Mouse (Mus musculus) limb, embryonic 15.5 days (tissue): ENCODE data around the gene Xpo1. TPM values are rescaled to one million over a fixed set of nuclear protein-coding genes. Genes with fewer than 3 reads are reported as not detected.

Source experiments
- ATAC-seq: fragments of 200-750 bp; cut with Nextera tagmentation; 2 replicates; pipeline ENCODE4 v1.8.0; 2017; ENCODE audit warnings: low read depth, moderate TSS enrichment; ENCODE audit not compliant: insufficient number of reproducible peaks, low FRiP score, low TSS enrichment
- H3K27ac ChIP-seq: fragments of 300-500 bp; sonication (generic); 2 replicates; pipeline ENCODE4 v1.5.1; 2015; ENCODE audit warnings: moderate library complexity, mild to moderate bottlenecking, inconsistent platforms
- H3K27me3 ChIP-seq: fragments of 300-500 bp; sonication (generic); 2 replicates; pipeline ENCODE4 v1.6.1; 2015; ENCODE audit warnings: inconsistent platforms
- H3K36me3 ChIP-seq: fragments of 300-500 bp; sonication (generic); 2 replicates; pipeline ENCODE4 v1.6.1; 2015; ENCODE audit warnings: inconsistent platforms
- H3K4me1 ChIP-seq: fragments of 300-500 bp; sonication (generic); 2 replicates; pipeline ENCODE4 v1.6.1; 2015; ENCODE audit warnings: inconsistent platforms
- H3K4me2 ChIP-seq: fragments of 300-500 bp; sonication (generic); 2 replicates; pipeline ENCODE4 v1.6.1; 2015; ENCODE audit warnings: mild to moderate bottlenecking, inconsistent platforms
- H3K4me3 ChIP-seq: fragments of 300-500 bp; sonication (generic); 2 replicates; pipeline ENCODE4 v1.5.1; 2015; ENCODE audit warnings: mild to moderate bottlenecking, inconsistent platforms
- H3K9ac ChIP-seq: fragments of 300-500 bp; sonication (generic); 2 replicates; pipeline ENCODE4 v1.6.1; 2015; ENCODE audit warnings: inconsistent platforms
- H3K9me3 ChIP-seq: fragments of 300-500 bp; sonication (generic); 2 replicates; pipeline ENCODE4 v1.6.1; 2016; ENCODE audit warnings: inconsistent platforms
- WGBS: fragments of 180-500 bp; shearing (Covaris S2); methylation state at CpG from one replicate; pipeline ENCODE4 v1.1.7; 2015; 5-methylcytosine and 5-hydroxymethylcytosine counted together
- polyA plus RNA-seq: library from polyadenylated mRNA; unstranded; fragments of >200 nt; fragmentation: Nextera tagmentation; extraction: Ambion mirVana; gene quantifications from 2 replicates; pipeline ENCODE4 v1.2.1, GENCODE M21; 2015

Gene Xpo1
- 70.7 and 78.0 TPM in 2 replicates for polyA plus RNA-seq

DNA sequence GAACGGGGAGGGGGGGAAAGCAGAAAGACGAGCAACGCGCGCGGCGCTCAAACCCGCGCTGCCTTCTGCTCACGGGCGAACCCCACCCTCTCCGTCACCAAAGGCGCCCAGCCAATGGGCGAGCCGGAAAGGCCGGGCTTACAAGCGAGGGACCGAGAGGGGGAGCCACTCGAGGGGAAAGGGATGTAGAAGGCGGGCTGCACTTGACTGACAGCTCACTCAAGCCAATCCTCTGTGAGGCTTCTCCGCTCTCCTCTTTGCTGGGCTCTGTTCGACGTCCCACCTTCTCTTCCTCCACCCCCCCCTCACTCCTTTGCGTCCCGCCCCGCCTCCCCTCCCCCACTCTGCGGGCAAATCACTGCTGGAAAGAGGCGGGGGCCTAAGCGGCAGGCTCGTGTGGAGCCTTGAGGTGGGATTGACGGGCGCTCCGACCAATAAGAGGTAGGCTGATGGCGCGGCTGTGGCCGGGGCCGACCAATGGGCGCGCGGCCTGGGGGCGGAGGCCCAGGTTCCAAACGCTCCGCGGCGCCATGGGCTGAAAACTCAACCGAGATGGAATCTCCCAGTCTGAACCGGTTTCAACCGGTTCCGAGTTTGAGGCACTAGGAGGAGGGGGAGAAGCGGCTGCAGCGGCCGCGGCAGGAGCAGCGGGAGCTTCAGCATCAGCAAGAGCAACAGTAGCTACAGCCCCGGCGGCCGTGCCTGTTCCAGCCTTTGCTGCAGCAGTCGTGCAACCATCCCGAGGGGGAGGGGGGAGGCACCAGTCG is at the start of gene Xpo1:
Gene Xpo1, plus strand, starts transcription at position 615 of the 767 bp plus-strand sequence.
- H3K27ac ChIP-seq: peak within 1 kb of the TSS; percentile 100
- no peaks in the 10 kb centered on the region for H3K27me3 ChIP-seq
- under 1% methylated on average over 60 of the region's 60 CpGs for WGBS
- H3K9me3 ChIP-seq: no peaks in the 10 kb centered on the region
- peak; percentile 98 for ATAC-seq
- H3K4me3 ChIP-seq: peak within 1 kb of the TSS; percentile 94
- H3K36me3 ChIP-seq: no peaks in the 10 kb centered on the region
- peak within 1 kb of the TSS; percentile 100 for H3K9ac ChIP-seq
- H3K4me1 ChIP-seq: peaks cover 21% of the 10 kb centered on the region
- peak within 1 kb of the TSS; percentile 53 for H3K4me2 ChIP-seq

GRCm38 (mm10) chr11:23209717-23210116 is 46.1 kb upstream of the Xpo1 start:
- WGBS: 69% methylated on average over 7 of the region's 7 CpGs
- Histone ChIP-seq H3K36me3 (no peaks in the 10 kb centered on the region), H3K9me3 (no peaks in the 10 kb centered on the region), H3K27ac (no peak overlapping the region), H3K27me3 (no peaks in the 10 kb centered on the region), H3K4me1 (peaks cover 4% of the 10 kb centered on the region; the same call in 1 of the 2 replicates), H3K9ac (no peak overlapping the region), H3K4me3 (no peak overlapping the region), H3K4me2 (no peak overlapping the region)
- no peak for ATAC-seq

- H3K27ac ChIP-seq: peak overlapping the region; percentile 59
- H3K36me3 ChIP-seq: no peaks in the 10 kb centered on the region
- peaks cover 4% of the 10 kb centered on the region; the same call in 1 of the 2 replicates for H3K4me1 ChIP-seq
- no peaks in the 10 kb centered on the region for H3K9me3 ChIP-seq
- H3K4me3 ChIP-seq: peak overlapping the region; percentile 23
- no peak overlapping the region for H3K9ac ChIP-seq
- WGBS: 14% methylated on average over 16 of the region's 16 CpGs
- peak overlapping the region; percentile 41 for H3K4me2 ChIP-seq
- ATAC-seq: no peak
- H3K27me3 ChIP-seq: no peaks in the 10 kb centered on the region
Observed at GRCm38 (mm10) chr11:23210590-23211510, 45.0 kb upstream of the Xpo1 start.

GRCm38 (mm10) chr11:23217430-23217829 is 38.4 kb upstream of the Xpo1 start:
- H3K4me1 ChIP-seq: no peaks in the 10 kb centered on the region
- H3K36me3 ChIP-seq: no peaks in the 10 kb centered on the region
- no peak overlapping the region for H3K27ac ChIP-seq
- H3K9ac ChIP-seq: no peak overlapping the region
- H3K4me2 ChIP-seq: no peak overlapping the region
- H3K27me3 ChIP-seq: no peaks in the 10 kb centered on the region
- H3K9me3 ChIP-seq: no peaks in the 10 kb centered on the region
- WGBS: 87% methylated on average over 9 of the region's 9 CpGs
- no peak for ATAC-seq
- H3K4me3 ChIP-seq: no peak overlapping the region

GRCm38 (mm10) chr11:23236015-23236414 is 19.8 kb upstream of the Xpo1 start:
- no peak overlapping the region for H3K4me3 ChIP-seq
- no peak overlapping the region for H3K4me2 ChIP-seq
- H3K27me3 ChIP-seq: no peaks in the 10 kb centered on the region
- WGBS: 77% methylated on average over 4 of the region's 4 CpGs
- H3K9me3 ChIP-seq: no peaks in the 10 kb centered on the region
- no peaks in the 10 kb centered on the region for H3K36me3 ChIP-seq
- H3K9ac ChIP-seq: no peak overlapping the region
- H3K27ac ChIP-seq: no peak overlapping the region
- no peak for ATAC-seq
- H3K4me1 ChIP-seq: no peaks in the 10 kb centered on the region

DNA sequence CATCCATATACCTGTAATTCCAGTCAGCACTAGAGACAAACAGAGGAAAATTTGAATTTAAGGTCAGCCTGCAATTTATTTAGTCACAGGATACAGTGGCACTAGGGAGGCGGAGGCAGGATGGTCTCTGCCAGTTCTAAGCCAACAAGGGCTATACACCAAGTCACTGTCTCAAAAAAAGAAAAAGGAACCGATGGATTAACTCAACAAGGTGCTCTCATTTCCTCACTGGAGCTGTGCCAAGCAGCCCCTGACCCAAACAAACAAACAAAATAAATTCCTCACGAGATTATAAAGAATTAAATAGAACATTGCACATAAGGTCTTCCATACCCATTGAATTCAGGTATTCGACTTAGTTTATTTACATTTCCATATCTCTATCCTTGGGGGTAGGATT is 1.9 kb upstream of the Xpo1 start:
- H3K9me3 ChIP-seq: no peaks in the 10 kb centered on the region
- no peak overlapping the region for H3K4me3 ChIP-seq
- H3K27me3 ChIP-seq: no peaks in the 10 kb centered on the region
- H3K4me1 ChIP-seq: peaks cover 14% of the 10 kb centered on the region
- no peaks in the 10 kb centered on the region for H3K36me3 ChIP-seq
- 91% methylated on average over 4 of the region's 4 CpGs for WGBS
- H3K4me2 ChIP-seq: no peak overlapping the region
- no peak overlapping the region for H3K27ac ChIP-seq
- H3K9ac ChIP-seq: no peak overlapping the region
- no peak for ATAC-seq

DNA sequence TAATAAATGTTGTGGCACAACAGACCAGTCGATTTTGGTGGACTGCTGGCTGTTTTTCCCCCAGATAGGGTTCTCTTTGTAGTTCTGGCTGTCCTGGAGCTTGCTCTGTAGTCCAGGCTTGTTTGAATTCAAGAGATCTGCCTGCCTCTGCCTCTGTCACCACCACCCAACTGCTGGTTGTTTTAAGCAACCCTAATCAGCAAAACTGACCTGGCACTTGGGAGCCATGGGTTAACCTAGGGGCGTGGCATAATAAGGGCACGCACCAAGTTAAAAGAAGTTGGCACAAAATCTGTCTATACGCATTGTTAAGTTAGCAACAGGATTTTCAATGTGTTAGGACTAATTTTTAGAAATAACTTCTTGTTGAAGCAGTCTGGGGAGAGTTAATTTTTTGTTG is 1.3 kb upstream of the Xpo1 start:
- Histone ChIP-seq H3K4me1 (peaks cover 16% of the 10 kb centered on the region), H3K36me3 (no peaks in the 10 kb centered on the region), H3K27ac (peak overlapping the region; percentile 95), H3K27me3 (no peaks in the 10 kb centered on the region), H3K9ac (no peak overlapping the region), H3K9me3 (no peaks in the 10 kb centered on the region), H3K4me3 (peak overlapping the region; percentile 94), H3K4me2 (peak overlapping the region; percentile 53)
- no peak for ATAC-seq
- WGBS: 83% methylated on average over 4 of the region's 4 CpGs

- no peak for ATAC-seq
- Histone ChIP-seq H3K9ac (peak overlapping the region; percentile 73), H3K27me3 (no peaks in the 10 kb centered on the region), H3K9me3 (no peaks in the 10 kb centered on the region), H3K4me1 (peaks cover 16% of the 10 kb centered on the region), H3K4me3 (peak overlapping the region; percentile 94), H3K27ac (peak overlapping the region; percentile 95), H3K36me3 (no peaks in the 10 kb centered on the region), H3K4me2 (peak overlapping the region; percentile 53)
- WGBS: under 1% methylated on average over 24 of the region's 24 CpGs
Observed at GRCm38 (mm10) chr11:23255053-23255426, 801 bp upstream of the Xpo1 start.

GRCm38 (mm10) chr11:23256194-23256802 is 457 bp downstream of the Xpo1 start:
- Histone ChIP-seq H3K9me3 (no peaks in the 10 kb centered on the region), H3K27ac (peak overlapping the region; percentile 100), H3K36me3 (no peaks in the 10 kb centered on the region), H3K9ac (peak overlapping the region; percentile 100), H3K4me3 (peak overlapping the region; percentile 94), H3K27me3 (no peaks in the 10 kb centered on the region), H3K4me2 (peak overlapping the region; percentile 53), H3K4me1 (peaks cover 21% of the 10 kb centered on the region)
- ATAC-seq: peak; percentile 7; the same call in 1 of the 2 replicates
- under 1% methylated on average over 38 of the region's 51 CpGs for WGBS

DNA sequence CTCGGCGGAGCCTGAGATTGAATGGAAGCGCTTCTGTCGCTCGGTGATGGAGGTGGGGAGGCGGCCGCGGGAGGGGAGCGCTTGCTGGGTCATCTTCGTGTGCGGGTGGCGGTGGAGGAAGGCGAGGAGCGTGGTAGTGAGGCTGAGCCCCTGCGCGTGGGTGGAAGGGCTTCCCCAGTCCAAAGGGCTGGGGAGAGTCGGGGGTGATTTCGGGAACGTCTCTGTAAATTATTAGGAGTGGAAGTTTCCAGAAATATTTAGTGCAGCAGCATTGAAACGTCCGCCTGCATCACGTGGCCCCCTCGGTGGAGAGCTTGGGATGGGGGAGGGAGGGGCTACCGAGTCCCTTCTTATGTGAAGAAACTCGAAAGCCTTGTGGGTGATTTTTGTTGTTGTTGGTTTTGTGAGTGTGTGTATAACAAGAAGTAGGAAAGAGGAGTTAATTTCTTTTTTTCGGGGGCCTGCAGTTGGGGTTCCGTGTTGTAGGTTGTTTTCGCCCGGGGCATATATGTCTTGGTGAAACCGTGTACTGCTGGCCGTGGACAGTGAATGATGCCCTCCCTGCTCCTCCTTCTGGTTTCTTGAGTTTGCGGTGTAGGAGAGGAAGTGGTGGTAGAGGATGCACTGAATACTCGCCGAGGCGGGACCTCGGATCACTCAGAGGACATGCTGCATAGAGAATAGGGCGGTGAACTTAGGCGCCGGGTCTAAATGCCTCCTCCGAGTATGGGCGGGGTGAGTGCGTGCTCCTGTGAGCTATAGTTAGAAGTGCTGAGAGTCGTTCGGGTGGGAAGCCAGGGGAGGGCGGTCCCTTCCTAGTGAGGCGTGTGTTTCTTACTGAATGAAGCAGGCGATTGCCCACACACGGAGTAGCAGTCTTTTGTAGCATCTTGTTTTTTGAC is 1.2 kb downstream of the Xpo1 start:
- under 1% methylated on average over 48 of the region's 48 CpGs for WGBS
- no peak for ATAC-seq
- no peaks in the 10 kb centered on the region for H3K9me3 ChIP-seq
- H3K27me3 ChIP-seq: no peaks in the 10 kb centered on the region
- H3K4me2 ChIP-seq: peak overlapping the region; percentile 53
- H3K4me3 ChIP-seq: peak overlapping the region; percentile 94
- H3K9ac ChIP-seq: peak overlapping the region; percentile 100
- peaks cover 21% of the 10 kb centered on the region for H3K4me1 ChIP-seq
- H3K27ac ChIP-seq: peak overlapping the region; percentile 100
- no peaks in the 10 kb centered on the region for H3K36me3 ChIP-seq

- H3K27ac ChIP-seq: no peak overlapping the region
- ATAC-seq: no peak
- H3K4me1 ChIP-seq: peaks cover 21% of the 10 kb centered on the region
- peaks cover 17% of the 10 kb centered on the region for H3K36me3 ChIP-seq
- H3K9me3 ChIP-seq: no peaks in the 10 kb centered on the region
- no peak overlapping the region for H3K9ac ChIP-seq
- no peak overlapping the region for H3K4me3 ChIP-seq
- 93% methylated on average over 4 of the region's 4 CpGs for WGBS
- no peak overlapping the region for H3K4me2 ChIP-seq
- H3K27me3 ChIP-seq: no peaks in the 10 kb centered on the region
Observed at GRCm38 (mm10) chr11:23259073-23259472, 3.2 kb downstream of the Xpo1 start.
